Comparison of ENCODE assay signal across 11 mouse cellular contexts in genomic region chr14:27182059-27182458, GRCm38 (mm10).
A peak's percentile ranks its signal among the peaks of the same experiment; 100 is the strongest.
DNase-seq lines count a peak whose midpoint lies in the region; ATAC-seq lines count a peak whose summit lies in the region.
"Had no signal": no experiment of that assay in that cellular context is flagged by ENCODE, and none has a peak within 500 bp of the region (broad histone marks: within the 10 kb centered on the region; RNA-seq: fewer than 3 reads in every experiment).

No protein-coding gene starts in this region.

- H3K4me2 ChIP-seq in kidney, embryonic 14.5 days (replicated peaks; ENCODE audit: low read depth, low read length): no peak overlapping the region
- H3K4me2 ChIP-seq in heart, embryonic 14.5 days (ENCODE audit: low read length): peak overlapping the region; percentile 20
- no peak overlapping the region for H3K4me2 ChIP-seq in forebrain, embryonic 14.5 days (ENCODE audit: low read length)
- H3K4me2 ChIP-seq: limb, embryonic 12.5 days had no signal

- no peak overlapping the region for H3K9ac ChIP-seq in kidney, embryonic 14.5 days (ENCODE audit: low read depth, low read length)
- H3K9ac ChIP-seq in heart, embryonic 14.5 days (ENCODE audit: low read length): peak overlapping the region; percentile 23; the same call in 1 of the 2 replicates
- H3K9ac ChIP-seq in forebrain, embryonic 14.5 days (ENCODE audit: low read length): no peak overlapping the region
- H3K9ac ChIP-seq: forebrain, postnatal 0 days; limb, embryonic 12.5 days had no signal

- H3K9me3 ChIP-seq in kidney, embryonic 14.5 days (ENCODE audit: control insufficient read depth, low read length): no peaks in the 10 kb centered on the region
- 0 out of 2 replicates have a peak, but pooled peaks cover 2% of the 10 kb centered on the region for H3K9me3 ChIP-seq in heart, embryonic 14.5 days (ENCODE audit: control insufficient read depth, low read length)
- no peaks in the 10 kb centered on the region for H3K9me3 ChIP-seq in forebrain, embryonic 14.5 days (replicated peaks; ENCODE audit: control insufficient read depth, low read length)
- no peaks in the 10 kb centered on the region for H3K9me3 ChIP-seq in midbrain, embryonic 10.5 days (replicated peaks)
- H3K9me3 ChIP-seq: limb, embryonic 12.5 days had no signal

- DNase-seq in kidney, adult 11 months: peak; percentile 91
- peak; percentile 71 for DNase-seq in kidney, postnatal 10 days
- DNase-seq in skeletal muscle tissue, adult 2 months (ENCODE audit: low read depth, low spot score): peak; percentile 43
- DNase-seq in forebrain, embryonic 14.5 days (ENCODE audit: low spot score): no peak
- DNase-seq in midbrain, embryonic 10.5 days (ENCODE audit: low spot score): no peak
- DNase-seq in frontal cortex, postnatal 36 days (ENCODE audit: low spot score in 2 of 2): no peak
- DNase-seq: forebrain, postnatal 0 days; thymus, postnatal 25 days had no signal

- ATAC-seq in kidney, embryonic 14.5 days (ENCODE audit: low FRiP score, low TSS enrichment): no peak; the same call in 1 of the 2 replicates
- 0 out of 2 replicates have a peak, but pooled peaks have one; percentile 27 for ATAC-seq in heart, embryonic 14.5 days (ENCODE audit: insufficient number of reproducible peaks, insufficient read depth, low FRiP score, low read depth)
- no peak for ATAC-seq in forebrain, embryonic 14.5 days
- ATAC-seq: forebrain, postnatal 0 days had no signal

- WGBS in kidney, embryonic 14.5 days: 42% methylated on average over 11 of the region's 11 CpGs
- 24% methylated on average over 11 of the region's 11 CpGs for WGBS in heart, embryonic 14.5 days
- 83% methylated on average over 11 of the region's 11 CpGs for WGBS in forebrain, embryonic 14.5 days
- WGBS in midbrain, embryonic 10.5 days: 71% methylated on average over 11 of the region's 11 CpGs

- no peaks in the 10 kb centered on the region for H3K27me3 ChIP-seq in kidney, embryonic 14.5 days (ENCODE audit: control insufficient read depth, insufficient read depth, low read length)
- H3K27me3 ChIP-seq in heart, embryonic 14.5 days (ENCODE audit: control insufficient read depth, insufficient read depth, low read length): no peaks in the 10 kb centered on the region
- no peaks in the 10 kb centered on the region for H3K27me3 ChIP-seq in forebrain, embryonic 14.5 days (replicated peaks; ENCODE audit: control insufficient read depth, insufficient read depth, low read length)
- no peaks in the 10 kb centered on the region for H3K27me3 ChIP-seq in midbrain, embryonic 10.5 days (ENCODE audit: low read depth, poor library complexity, severe bottlenecking)
- H3K27me3 ChIP-seq: limb, embryonic 12.5 days had no signal

- H3K36me3 ChIP-seq in kidney, embryonic 14.5 days (ENCODE audit: control insufficient read depth, insufficient read depth, low read length): no peaks in the 10 kb centered on the region
- H3K36me3 ChIP-seq in heart, embryonic 14.5 days (ENCODE audit: control insufficient read depth, insufficient read depth, low read length): no peaks in the 10 kb centered on the region
- no peaks in the 10 kb centered on the region for H3K36me3 ChIP-seq in forebrain, embryonic 14.5 days (ENCODE audit: control insufficient read depth, insufficient read depth, low read length)
- no peaks in the 10 kb centered on the region for H3K36me3 ChIP-seq in midbrain, embryonic 10.5 days
- H3K36me3 ChIP-seq: limb, embryonic 12.5 days had no signal

- H3K4me1 ChIP-seq in kidney, embryonic 14.5 days (ENCODE audit: control insufficient read depth, insufficient read depth, low read length): peaks cover 13% of the 10 kb centered on the region
- H3K4me1 ChIP-seq in heart, embryonic 14.5 days (ENCODE audit: control insufficient read depth in 2 of 2, insufficient read depth in 2 of 2, low read length in 2 of 2): peaks cover 22 to 39% of the 10 kb centered on the region in 2 experiments
- H3K4me1 ChIP-seq in forebrain, embryonic 14.5 days (ENCODE audit: control insufficient read depth, insufficient read depth, low read length): no peaks in the 10 kb centered on the region
- no peaks in the 10 kb centered on the region for H3K4me1 ChIP-seq in midbrain, embryonic 10.5 days

- no peak overlapping the region for H3K27ac ChIP-seq in kidney, embryonic 14.5 days (ENCODE audit: low read depth, low read length)
- H3K27ac ChIP-seq in heart, embryonic 14.5 days (replicated peaks in 1 of 2; ENCODE audit: control insufficient read depth in 1 of 2, insufficient read depth in 1 of 2, low read depth in 2 of 2, low read length in 2 of 2): peak overlapping the region in 1 of 2 experiments; percentile 35; a peak in 2 of 4 replicates
- no peak overlapping the region for H3K27ac ChIP-seq in forebrain, embryonic 14.5 days (ENCODE audit: low read depth, low read length)
- H3K27ac ChIP-seq in midbrain, embryonic 10.5 days (replicated peaks): no peak overlapping the region

- no peak overlapping the region for H3K4me3 ChIP-seq in kidney, embryonic 14.5 days (ENCODE audit: low read length)
- no peak overlapping the region for H3K4me3 ChIP-seq in heart, embryonic 14.5 days (ENCODE audit: control insufficient read depth in 1 of 2, insufficient read depth in 1 of 2, low read depth in 1 of 2, low read length in 2 of 2)
- no peak overlapping the region for H3K4me3 ChIP-seq in forebrain, embryonic 14.5 days (ENCODE audit: low read depth, low read length)
- no peak overlapping the region for H3K4me3 ChIP-seq in midbrain, embryonic 10.5 days
- H3K4me3 ChIP-seq: limb, embryonic 12.5 days had no signal

Comparison
In these comparisons a context has a peak if more than half of its experiments do, and no peak if none do; other contexts are left out.
1. DNase-seq: peak in kidney, adult 11 months (single experiment), kidney, postnatal 10 days (single experiment) and skeletal muscle tissue, adult 2 months (single experiment); none in forebrain, embryonic 14.5 days (single experiment), midbrain, embryonic 10.5 days (single experiment) and frontal cortex, postnatal 36 days (0 of 2).